Mouse (Mus musculus) myocyte (in vitro differentiated cells): ENCODE results near the gene 2410131K14Rik. TPM values are rescaled to one million over a fixed set of nuclear protein-coding genes. Genes with fewer than 3 reads are reported as not detected.

ENCODE experiments used
- H3K27me3 ChIP-seq: one replicate; pipeline ENCODE4 v1.6.1; 2011; ENCODE audit not compliant: control insufficient read depth, insufficient read depth, insufficient read length
- H3K36me3 ChIP-seq: one replicate; pipeline ENCODE4 v1.6.1; 2011; ENCODE audit not compliant: control insufficient read depth, insufficient read depth
- H3K4me2 ChIP-seq: one replicate; pipeline ENCODE4 v1.6.1; 2011; ENCODE audit warnings: low read depth, control low read depth
- H3K4me3 ChIP-seq: one replicate; pipeline ENCODE4 v1.5.1; 2011; ENCODE audit warnings: mild to moderate bottlenecking, control low read depth, moderate library complexity
- H3K79me2 ChIP-seq: one replicate; pipeline ENCODE4 v1.6.1; 2011; ENCODE audit not compliant: control insufficient read depth, insufficient read depth
- H3ac ChIP-seq: one replicate; pipeline ENCODE4 v1.6.1; 2011; ENCODE audit not compliant: control insufficient read depth, insufficient read length
- CEBPB ChIP-seq: IDR thresholded peaks from 2 replicates; pipeline ENCODE4 v1.6.1; 2011; ENCODE audit warnings: mild to moderate bottlenecking, moderate library complexity; ENCODE audit not compliant: poor library complexity, insufficient read depth, severe bottlenecking
- E2F4 ChIP-seq: IDR thresholded peaks from one replicate; pipeline ENCODE4 v1.6.1; 2011; ENCODE audit warnings: mild to moderate bottlenecking, control low read depth, moderate library complexity; ENCODE audit not compliant: insufficient read depth
- MAX ChIP-seq: IDR thresholded peaks from one replicate; pipeline ENCODE4 v1.6.1; 2011; ENCODE audit warnings: low read depth, mild to moderate bottlenecking, control low read depth
- MYOD1 ChIP-seq, 3 experiments: IDR thresholded peaks; one replicate each; pipeline ENCODE4 v1.6.1; 2011; ENCODE audit warnings: control low read depth in 2 of 3, low read depth in 2 of 3, mild to moderate bottlenecking in 2 of 3, moderate library complexity in 1 of 3; ENCODE audit not compliant: insufficient read length in 2 of 3, control insufficient read depth in 1 of 3
- MYOG ChIP-seq, 3 experiments: IDR thresholded peaks; one replicate each; pipeline ENCODE4 v1.6.1; 2011; ENCODE audit warnings: control low read depth in 2 of 3, low read depth in 2 of 3, mild to moderate bottlenecking in 2 of 3; ENCODE audit not compliant: insufficient read length in 2 of 3, control insufficient read depth in 1 of 3, insufficient read depth in 1 of 3
- POLR2A ChIP-seq: IDR thresholded peaks from one replicate; pipeline ENCODE4 v1.6.1; 2011; ENCODE audit warnings: low read depth, mild to moderate bottlenecking, control low read depth, moderate library complexity; ENCODE audit not compliant: insufficient read length
- POLR2AphosphoS2 ChIP-seq: IDR thresholded peaks from one replicate; pipeline ENCODE4 v1.6.1; 2011; ENCODE audit warnings: low read depth, control low read depth; ENCODE audit not compliant: insufficient read length
- REST ChIP-seq: IDR thresholded peaks from one replicate; pipeline ENCODE4 v1.6.1; 2011; ENCODE audit warnings: mild to moderate bottlenecking, control low read depth, moderate library complexity; ENCODE audit not compliant: insufficient read depth, insufficient read length
- SRF ChIP-seq: IDR thresholded peaks from one replicate; pipeline ENCODE4 v1.6.1; 2011; ENCODE audit warnings: low read depth; ENCODE audit not compliant: control insufficient read depth, insufficient read length
- TCF12 ChIP-seq: IDR thresholded peaks from one replicate; pipeline ENCODE4 v1.6.1; 2011; ENCODE audit warnings: mild to moderate bottlenecking, control low read depth; ENCODE audit not compliant: poor library complexity, insufficient read depth, severe bottlenecking
- TCF3 ChIP-seq: IDR thresholded peaks from one replicate; pipeline ENCODE4 v1.6.1; 2011; ENCODE audit warnings: low read depth, control low read depth; ENCODE audit not compliant: insufficient read length
- USF1 ChIP-seq: IDR thresholded peaks from one replicate; pipeline ENCODE4 v1.6.1; 2011; ENCODE audit warnings: low read depth, mild to moderate bottlenecking, control low read depth, moderate library complexity
- polyA plus RNA-seq: library from polyadenylated mRNA; unstranded; fragments of >200 nt; fragmentation: generic; extraction: Trizol; gene quantifications from one replicate; pipeline ENCODE4 v1.2.1, GENCODE M21; 2012; ENCODE audit warnings: missing spikeins

Gene 2410131K14Rik
- polyA plus RNA-seq: 5.7 TPM

- Histone ChIP-seq H3ac (peak within 1 kb of the TSS; percentile 71), H3K4me2 (peak within 1 kb of the TSS; percentile 97), H3K4me3 (peak within 1 kb of the TSS; percentile 53), H3K27me3 (no peaks in the 10 kb centered on the region), H3K79me2 (peaks cover 5% of the 10 kb centered on the region), H3K36me3 (no peaks in the 10 kb centered on the region)
- TF ChIP-seq POLR2AphosphoS2 (peak; percentile 78), REST (peak; percentile 15), MYOD1 (IDR thresholded peaks at IDR 0.05; ENCODE audit: control insufficient read depth in 1 of 3, insufficient read length in 2 of 3, low read depth in 2 of 3) (peak in 1 of 3 experiments; percentile 41), E2F4 (no peak), USF1 (peak; percentile 91), TCF3 (no peak), MAX (peak; percentile 41), POLR2A (peak; percentile 84), TCF12 (no peak), SRF (peak; percentile 10), MYOG (IDR thresholded peaks at IDR 0.05; ENCODE audit: control insufficient read depth in 1 of 3, insufficient read depth in 1 of 3, insufficient read length in 2 of 3, low read depth in 2 of 3) (peak in 1 of 3 experiments; percentile 38), CEBPB (no peak)
Observed at GRCm38 (mm10) chr5:118244606-118245443, at the start of gene 2410131K14Rik, which contains the start of gene Rnft2. TSS of gene 2410131K14Rik (plus strand) at chr5:118245227. TSS of gene Rnft2 (minus strand) at chr5:118245116.

- Histone ChIP-seq H3ac (no peak overlapping the region), H3K36me3 (no peaks in the 10 kb centered on the region), H3K79me2 (no peaks in the 10 kb centered on the region), H3K4me2 (no peak overlapping the region), H3K4me3 (no peak overlapping the region), H3K27me3 (peaks cover 50% of the 10 kb centered on the region)
- TF ChIP-seq E2F4 (no peak), SRF (no peak), REST (no peak), MYOD1 (IDR thresholded peaks at IDR 0.05; ENCODE audit: control insufficient read depth in 1 of 3, insufficient read length in 2 of 3, low read depth in 2 of 3) (no peak), TCF3 (no peak), CEBPB (no peak), TCF12 (no peak), POLR2AphosphoS2 (no peak)
Observed at GRCm38 (mm10) chr5:118197421-118197820, 47.6 kb upstream of the 2410131K14Rik start.

- Histone ChIP-seq H3K36me3 (no peaks in the 10 kb centered on the region), H3K4me2 (no peak overlapping the region), H3K4me3 (no peak overlapping the region), H3K27me3 (peaks cover 34% of the 10 kb centered on the region), H3K79me2 (no peaks in the 10 kb centered on the region), H3ac (no peak overlapping the region)
- TF ChIP-seq REST (no peak), TCF3 (no peak), USF1 (no peak), MAX (no peak)
Observed at GRCm38 (mm10) chr5:118199670-118200069, 45.4 kb upstream of the 2410131K14Rik start.

GRCm38 (mm10) chr5:118204675-118205440, 40.2 kb upstream of the 2410131K14Rik start:
- Histone ChIP-seq H3K27me3 (peaks cover 31% of the 10 kb centered on the region), H3K4me3 (no peak overlapping the region), H3K79me2 (no peaks in the 10 kb centered on the region), H3K4me2 (no peak overlapping the region), H3ac (no peak overlapping the region), H3K36me3 (no peaks in the 10 kb centered on the region)
- TF ChIP-seq MYOG (IDR thresholded peaks at IDR 0.05; ENCODE audit: control insufficient read depth in 1 of 3, insufficient read depth in 1 of 3, insufficient read length in 2 of 3, low read depth in 2 of 3) (no peak), E2F4 (no peak), TCF12 (no peak), POLR2AphosphoS2 (no peak), USF1 (no peak), TCF3 (no peak), POLR2A (no peak), SRF (no peak), MAX (no peak), MYOD1 (IDR thresholded peaks at IDR 0.05; ENCODE audit: control insufficient read depth in 1 of 3, insufficient read length in 2 of 3, low read depth in 2 of 3) (no peak), REST (no peak), CEBPB (no peak)
